Mouse (Mus musculus) cerebellum, postnatal 36 days (tissue): ENCODE data around the gene Homer3.

Experiments used
- DNase-seq, 2 experiments: peaks; one replicate each; pipeline ENCODE4 v3.0.0; 2021 to 2022; ENCODE audit warnings: mixed read lengths in 2 of 2

Gene Homer3

GRCm38 (mm10) chr8:70285304-70285703, 2.7 kb downstream of the Homer3 start:
- no peak for DNase-seq

- DNase-seq = no peak
Observed at GRCm38 (mm10) chr8:70286737-70287136, 4.1 kb downstream of the Homer3 start.

DNA sequence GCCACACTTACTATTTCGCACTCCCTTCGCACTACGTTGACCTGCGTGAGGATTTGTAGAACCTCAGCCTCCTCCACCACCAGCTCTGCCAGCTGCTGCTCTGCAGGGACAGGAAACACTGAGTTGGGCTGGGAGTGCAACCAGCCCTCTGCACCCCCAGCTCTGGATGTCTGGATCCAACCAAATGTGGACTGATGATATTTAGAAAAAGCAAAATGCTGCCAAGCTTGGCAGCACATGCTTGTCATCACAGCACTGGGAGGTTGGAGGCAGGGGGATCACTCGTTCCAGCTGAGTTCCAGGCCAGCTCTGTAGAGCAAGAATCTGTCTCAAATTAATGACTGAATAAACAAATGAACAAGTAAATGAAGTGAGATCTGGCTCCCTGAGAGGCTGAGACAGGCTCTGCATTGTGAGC, 11.4 kb downstream of the Homer3 start:
- DNase-seq = no peak

- DNase-seq = no peak
Observed at GRCm38 (mm10) chr8:70300881-70301280, 18.3 kb downstream of the Homer3 start.

GRCm38 (mm10) chr8:70302358-70302890, 19.8 kb downstream of the Homer3 start, which contains the start of the genes Ddx49 and Cope:
Gene Ddx49, minus strand, starts transcription at chr8:70302489.
Gene Cope, plus strand, starts transcription at chr8:70302518.
- DNase-seq = peak; percentile 95 to 98

DNA sequence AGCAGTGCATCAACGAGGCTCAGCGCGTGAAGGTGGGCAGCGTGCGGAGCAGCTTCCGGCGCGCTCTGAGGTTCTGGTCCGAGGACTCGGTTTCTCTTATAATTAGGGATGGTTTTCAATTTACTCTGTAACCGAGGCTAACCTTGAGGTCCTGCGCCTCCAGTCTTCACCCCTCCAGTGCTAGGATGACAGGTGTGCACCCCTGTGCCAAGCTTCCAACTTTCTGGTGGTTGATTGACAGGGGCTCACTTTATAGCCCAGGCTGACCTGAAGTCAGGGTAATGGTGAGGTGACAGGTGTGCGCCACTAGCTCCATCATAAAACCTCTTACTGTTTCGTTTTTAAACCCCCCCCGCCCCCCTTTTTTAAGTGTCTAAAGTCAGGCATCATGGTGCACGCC, 20.3 kb downstream of the Homer3 start:
- DNase-seq = no peak

DNA sequence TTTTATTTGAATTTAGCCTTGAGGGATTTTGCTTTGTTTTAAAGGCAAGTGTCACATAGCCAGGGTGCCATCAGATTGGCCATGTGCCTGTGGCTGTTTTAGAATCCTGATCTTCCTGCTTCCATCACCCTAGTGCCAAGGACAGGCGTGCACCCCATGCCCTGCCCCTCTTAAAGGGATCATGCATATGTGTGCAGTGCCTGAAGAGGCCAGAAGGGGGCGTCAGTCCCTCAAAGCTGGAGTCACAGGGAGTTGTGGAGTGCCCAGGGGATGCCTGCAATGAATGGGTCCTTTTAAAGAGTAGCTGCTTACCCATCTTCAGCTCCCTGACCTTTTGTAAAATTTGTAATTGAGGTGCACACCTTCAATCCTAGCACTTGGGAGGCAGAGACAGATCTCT, 26.7 kb downstream of the Homer3 start:
- peak; percentile 40 to 44 for DNase-seq

GRCm38 (mm10) chr8:70313399-70313798, 30.8 kb downstream of the Homer3 start:
- DNase-seq = no peak

- DNase-seq = peak; percentile 71 to 78
Observed at GRCm38 (mm10) chr8:70315624-70316510, 33.2 kb downstream of the Homer3 start, which contains the start of gene Cers1. Gene Cers1, plus strand, starts transcription at chr8:70315775.

- peak; percentile 42 to 48 for DNase-seq
Observed at GRCm38 (mm10) chr8:70316511-70317504, 34.2 kb downstream of the Homer3 start.

DNA sequence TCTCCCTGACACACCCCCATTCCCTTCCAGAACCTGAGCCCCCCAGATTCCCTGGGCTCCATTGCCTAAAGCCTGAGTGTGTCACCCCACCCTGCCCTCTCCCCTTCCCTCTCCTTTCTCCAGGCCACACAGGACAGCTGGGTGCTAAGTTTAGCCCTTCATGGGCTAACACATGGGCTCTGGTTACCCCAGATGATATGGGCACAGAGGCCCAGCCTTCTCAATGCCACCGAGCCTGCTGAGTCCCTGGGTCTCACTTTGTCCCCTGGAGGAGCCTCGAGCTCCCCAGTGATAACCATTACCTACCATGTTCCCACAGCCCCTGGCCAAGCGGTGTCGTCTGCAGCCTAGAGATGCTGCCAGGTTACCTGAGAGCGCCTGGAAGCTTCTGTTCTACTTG, 35.2 kb downstream of the Homer3 start:
- no peak for DNase-seq

DNA sequence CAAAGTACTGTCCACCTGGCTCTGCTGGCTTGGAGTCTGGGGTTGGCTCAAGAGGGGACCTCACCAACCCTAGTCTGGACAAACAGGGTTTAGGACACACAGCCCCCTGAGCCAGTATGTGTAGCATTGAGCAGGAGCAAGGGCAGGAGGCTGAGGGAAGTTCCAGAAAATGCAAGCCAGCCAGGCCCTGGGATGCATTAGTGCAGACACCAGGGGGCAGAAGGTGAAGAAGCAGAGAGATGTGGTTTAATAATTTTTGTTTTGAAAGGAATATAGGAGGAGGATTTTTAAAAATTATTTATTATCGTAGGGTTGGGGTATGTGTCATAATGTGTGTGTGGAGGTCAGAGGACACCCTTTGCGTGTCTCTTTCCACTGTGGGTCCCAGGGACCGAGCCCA, 41.1 kb downstream of the Homer3 start:
- DNase-seq = no peak

- DNase-seq = no peak
Observed at GRCm38 (mm10) chr8:70327512-70327911, 44.9 kb downstream of the Homer3 start.

DNA sequence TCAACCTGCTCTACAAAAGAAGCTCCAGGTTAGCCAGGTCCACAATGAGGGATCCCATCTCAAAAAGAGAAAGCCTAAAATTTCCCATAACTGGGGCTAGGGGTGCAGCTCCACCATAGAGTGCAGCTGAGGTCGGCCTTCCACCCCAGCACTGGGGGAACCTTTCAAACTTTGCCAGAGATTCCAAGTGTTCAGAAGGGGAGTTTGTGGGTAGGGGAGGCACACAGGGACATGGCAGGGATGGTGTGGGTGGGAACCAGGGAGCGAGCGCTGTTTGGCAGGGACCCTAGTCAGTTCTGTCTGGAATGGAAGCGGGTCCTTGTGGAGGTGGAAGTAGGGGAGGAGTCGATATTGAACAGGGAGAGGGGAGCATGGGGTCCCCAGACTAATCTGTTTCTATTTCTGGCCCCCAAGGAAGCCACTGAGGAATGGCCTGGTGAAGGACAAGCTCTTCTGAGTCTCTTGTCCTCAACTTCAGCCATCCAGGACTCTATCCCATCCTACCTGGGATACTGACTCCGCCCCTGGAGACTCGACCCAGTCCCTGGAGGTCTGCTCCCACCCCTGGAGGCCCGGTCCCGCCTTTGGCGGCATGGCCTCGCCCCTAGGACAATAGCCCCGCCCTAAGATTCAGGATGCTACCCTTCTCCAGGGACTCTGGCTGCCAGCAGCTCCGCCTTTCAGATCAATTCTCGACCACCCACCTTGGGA, 46.7 kb downstream of the Homer3 start, which contains the start of gene Gdf1:
TSS of gene Gdf1 (plus strand) at position 694 of the 711 bp plus-strand sequence.
- no peak for DNase-seq

GRCm38 (mm10) chr8:70329835-70330740, 47.5 kb downstream of the Homer3 start:
- peak in 1 of 2 experiments; percentile 38 for DNase-seq

DNA sequence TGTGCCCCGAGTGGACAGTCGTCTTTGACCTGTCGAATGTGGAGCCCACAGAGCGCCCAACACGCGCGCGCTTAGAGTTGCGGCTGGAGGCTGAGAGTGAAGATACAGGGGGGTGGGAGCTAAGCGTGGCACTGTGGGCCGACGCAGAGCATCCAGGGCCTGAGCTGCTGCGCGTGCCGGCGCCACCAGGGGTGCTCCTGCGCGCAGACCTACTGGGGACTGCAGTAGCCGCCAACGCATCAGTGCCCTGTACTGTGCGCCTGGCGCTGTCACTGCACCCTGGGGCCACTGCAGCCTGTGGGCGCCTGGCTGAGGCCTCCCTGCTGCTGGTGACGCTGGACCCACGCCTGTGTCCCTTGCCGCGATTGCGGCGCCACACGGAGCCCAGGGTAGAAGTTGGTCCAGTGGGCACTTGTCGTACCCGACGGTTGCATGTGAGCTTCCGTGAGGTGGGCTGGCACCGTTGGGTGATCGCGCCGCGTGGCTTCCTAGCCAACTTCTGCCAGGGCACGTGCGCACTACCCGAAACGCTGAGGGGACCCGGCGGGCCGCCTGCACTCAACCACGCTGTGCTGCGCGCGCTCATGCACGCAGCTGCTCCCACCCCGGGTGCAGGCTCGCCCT, 48.2 kb downstream of the Homer3 start:
- peak; percentile 46 to 55 for DNase-seq

GRCm38 (mm10) chr8:70331526-70331925, 48.9 kb downstream of the Homer3 start:
- DNase-seq = peak in 1 of 2 experiments; percentile 36

DNA sequence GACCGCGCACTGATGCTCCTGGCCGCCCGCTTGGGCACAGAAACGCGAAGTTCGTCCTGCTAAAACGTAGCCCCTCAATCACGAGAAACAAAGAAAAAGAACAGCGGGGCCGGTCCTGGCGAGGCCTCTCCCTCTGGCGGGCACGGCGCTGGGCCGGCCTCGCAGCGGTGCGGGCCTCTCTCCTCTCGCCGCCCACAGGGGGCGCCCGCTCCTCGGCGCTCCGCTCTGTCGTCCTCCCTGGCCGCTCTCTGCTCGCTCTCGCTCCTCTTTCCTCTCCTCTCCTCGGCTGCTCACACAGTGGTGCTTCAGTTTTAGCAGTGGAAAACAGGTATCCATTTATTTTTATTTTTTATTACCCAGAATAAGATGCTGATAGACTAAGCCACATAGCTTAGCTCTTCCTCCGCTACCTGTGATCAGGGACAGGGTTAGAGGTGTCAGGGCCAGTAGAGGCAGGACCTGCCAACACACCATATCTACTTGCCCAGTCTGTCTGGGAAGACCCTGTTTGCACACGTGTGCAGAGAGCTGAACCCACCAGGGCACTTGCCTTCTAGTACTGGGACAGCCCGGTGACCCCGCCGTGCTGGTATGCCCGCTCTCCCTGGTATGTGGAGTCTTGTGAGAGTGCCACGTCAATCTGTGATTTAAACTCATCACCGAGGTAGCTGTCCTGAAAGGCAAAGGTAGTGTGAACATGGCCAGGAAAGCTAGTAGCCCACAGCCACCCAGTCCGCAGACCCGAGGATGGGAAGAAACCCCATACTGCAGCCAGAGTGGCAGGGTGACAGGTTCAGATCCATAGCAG, 49.6 kb downstream of the Homer3 start:
- peak; percentile 82 to 89 for DNase-seq

DNA sequence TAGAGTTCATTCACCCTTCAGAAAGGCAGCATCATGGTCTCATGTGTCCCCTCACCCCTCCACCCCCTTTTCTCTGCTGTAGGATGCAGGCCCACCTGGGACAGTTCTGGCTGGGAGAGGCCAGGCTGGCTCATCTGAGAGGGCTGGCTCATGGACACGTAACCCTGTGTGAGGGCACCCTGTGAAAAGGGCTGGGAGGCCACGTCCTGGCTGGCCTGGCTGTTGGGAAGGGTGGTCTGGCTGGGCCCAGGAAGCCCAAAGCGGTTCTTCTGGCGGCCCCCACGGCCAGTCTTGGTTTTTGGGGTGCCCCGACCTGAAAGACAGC, 50.2 kb downstream of the Homer3 start:
- no peak for DNase-seq

DNA sequence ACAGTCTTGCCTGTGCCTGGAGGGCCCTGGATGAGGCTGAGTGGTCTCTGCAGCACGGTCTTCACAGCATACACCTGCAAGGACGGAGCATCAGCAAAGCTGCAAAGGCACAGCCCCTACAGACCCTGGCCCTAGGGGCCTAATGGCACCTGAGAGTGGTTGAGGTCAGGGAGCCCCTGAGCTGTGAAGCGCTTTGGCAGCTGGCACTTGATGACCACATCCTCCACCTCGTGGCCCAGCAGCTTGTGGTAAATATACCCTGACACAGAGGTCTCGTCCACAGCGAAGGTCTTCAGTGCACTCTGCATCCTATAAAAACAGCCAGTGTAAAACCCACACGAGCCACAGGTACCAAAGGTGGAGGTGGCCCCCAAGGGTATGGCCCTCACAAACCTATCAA, 56.3 kb downstream of the Homer3 start:
- no peak for DNase-seq
